Mouse (Mus musculus) ES-E14 (cell line): ENCODE measurements around the gene Parp2.

Source experiments
- CHD2 ChIP-seq: IDR thresholded peaks from 2 replicates; pipeline ENCODE4 v1.6.1; 2014; ENCODE audit warnings: mild to moderate bottlenecking, low read depth, low read length, inconsistent platforms
- HCFC1 ChIP-seq: IDR thresholded peaks from 2 replicates; pipeline ENCODE4 v1.6.1; 2012; ENCODE audit warnings: low read length, inconsistent platforms, borderline replicate concordance; ENCODE audit not compliant: insufficient read depth
- MAFK ChIP-seq: IDR thresholded peaks from 2 replicates; pipeline ENCODE4 v1.6.1; 2014; ENCODE audit warnings: mild to moderate bottlenecking, low read depth, low read length, inconsistent platforms; ENCODE audit not compliant: insufficient read depth

DNA sequence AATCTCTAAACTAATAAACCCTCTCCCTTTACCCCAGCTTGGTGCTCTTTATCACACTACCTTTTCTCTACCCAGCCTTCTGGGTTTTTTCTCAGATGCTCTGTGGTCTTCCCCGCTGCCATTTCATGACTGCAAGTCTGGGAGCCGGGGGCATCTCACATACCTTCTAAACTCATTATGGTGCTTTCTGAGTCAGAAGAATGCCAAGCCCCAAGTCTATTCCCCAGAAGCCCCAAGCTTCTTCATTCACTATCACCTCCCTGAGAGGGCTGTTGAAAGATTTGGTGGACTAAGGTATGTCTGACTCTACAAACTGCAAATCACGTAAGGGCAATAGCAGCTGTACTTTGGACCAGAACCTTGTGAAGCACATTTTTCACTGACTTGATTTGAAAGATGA is 59.3 kb downstream of the Parp2 start:
- no peak for TF ChIP-seq MAFK
- no peak for TF ChIP-seq CHD2
- no peak for TF ChIP-seq HCFC1
